Comparison of ENCODE assay signal across 8 mouse cellular contexts in genomic region chr12:17691891-17692321, GRCm38 (mm10). TPM values are rescaled to one million over a fixed set of nuclear protein-coding genes. Genes with fewer than 3 reads are reported as not detected.
DNase-seq lines count a peak whose midpoint lies in the region; ATAC-seq and TF ChIP-seq lines count a peak whose summit lies in the region.

No protein-coding gene starts in this region.

- TF ChIP-seq EP300 in lung, postnatal 0 days (IDR thresholded peaks at IDR 0.05), result no peak

- H3K9ac ChIP-seq in intestine, postnatal 0 days (ENCODE audit: low read depth, low read length), result peak overlapping the region; percentile 66
- peak overlapping the region; percentile 74 for H3K9ac ChIP-seq in lung, postnatal 0 days (replicated peaks; ENCODE audit: low read depth)

- peak; percentile 53 to 61 for DNase-seq in lung, adult 18-20 months
- no peak for DNase-seq in lung, postnatal 25 days (ENCODE audit: low spot score)
- peak; percentile 33 to 55 for DNase-seq in adrenal gland, postnatal 36 days
- peak; percentile 19 for DNase-seq in gastrocnemius, postnatal 25 days
- peak; percentile 39 for DNase-seq in lung, postnatal 0 days (ENCODE audit: low spot score)
- peak; percentile 18 for DNase-seq in right cerebral cortex, postnatal 4 days
- DNase-seq in layer of hippocampus, adult 11-12 months (ENCODE audit: low spot score), result no peak

- WGBS in intestine, postnatal 0 days, result under 1% methylated on average over 23 of the region's 23 CpGs
- under 1% methylated on average over 23 of the region's 23 CpGs for WGBS in lung, postnatal 0 days

- H3K27ac ChIP-seq in intestine, postnatal 0 days (ENCODE audit: low read depth, low read length), result peak overlapping the region; percentile 50
- H3K27ac ChIP-seq in lung, postnatal 0 days (ENCODE audit: low read length), result peak overlapping the region; percentile 81

- peak overlapping the region; percentile 96 for H3K4me2 ChIP-seq in intestine, postnatal 0 days (replicated peaks; ENCODE audit: low read depth)
- H3K4me2 ChIP-seq in lung, postnatal 0 days (replicated peaks; ENCODE audit: low read depth, low read length), result peak overlapping the region; percentile 88

- H3K4me1 ChIP-seq in intestine, postnatal 0 days (replicated peaks; ENCODE audit: control insufficient read depth, insufficient read depth, low read length), result peaks cover 8% of the 10 kb centered on the region; the same call in 1 of the 2 replicates
- peaks cover 20% of the 10 kb centered on the region; the same call in 1 of the 2 replicates for H3K4me1 ChIP-seq in lung, postnatal 0 days (ENCODE audit: insufficient read depth, low read depth, low read length)

- no peak for TF ChIP-seq CTCF in intestine, postnatal 0 days (IDR thresholded peaks at IDR 0.05; ENCODE audit: low read depth)
- no peak for TF ChIP-seq CTCF in lung, postnatal 0 days (IDR thresholded peaks at IDR 0.05)

- no peak for ATAC-seq in intestine, postnatal 0 days
- no peak for ATAC-seq in lung, postnatal 0 days

- H3K27me3 ChIP-seq in intestine, postnatal 0 days (replicated peaks; ENCODE audit: control insufficient read depth, insufficient read depth, low read length), result no peaks in the 10 kb centered on the region
- no peaks in the 10 kb centered on the region for H3K27me3 ChIP-seq in lung, postnatal 0 days (replicated peaks; ENCODE audit: insufficient read depth, low read length)

- H3K36me3 ChIP-seq in intestine, postnatal 0 days (ENCODE audit: control insufficient read depth, insufficient read depth), result no peaks in the 10 kb centered on the region
- no peaks in the 10 kb centered on the region for H3K36me3 ChIP-seq in lung, postnatal 0 days (ENCODE audit: insufficient read depth, low read length)

- peak overlapping the region; percentile 85 for H3K4me3 ChIP-seq in intestine, postnatal 0 days (ENCODE audit: low read depth, low read length)
- H3K4me3 ChIP-seq in lung, postnatal 0 days (ENCODE audit: low read depth, low read length), result peak overlapping the region; percentile 96

- no peaks in the 10 kb centered on the region for H3K9me3 ChIP-seq in intestine, postnatal 0 days (ENCODE audit: control insufficient read depth)
- H3K9me3 ChIP-seq in lung, postnatal 0 days (ENCODE audit: low read length), result no peaks in the 10 kb centered on the region

RNA-seq across cellular contexts. Expression of gene Hpcal1, which starts 1.2 kb away (rescaled TPM):
- 10 to 100 TPM; 17.1 to 19.1 TPM for total RNA-seq in adrenal gland, postnatal 36 days (2021)
- 1 to 10 TPM; 6.4 to 8.0 TPM for total RNA-seq in gastrocnemius, postnatal 25 days (2021)
- polyA plus RNA-seq in intestine, postnatal 0 days (2015; fragmentation: Nextera tagmentation; extraction: Ambion mirVana), result 32.3 and 35.4 TPM in 2 replicates
- polyA plus RNA-seq in lung, postnatal 0 days (2015; fragmentation: Nextera tagmentation; extraction: Ambion mirVana), result 127 and 145 TPM in 2 replicates

Comparison
In these comparisons a context has a peak if more than half of its experiments do, and no peak if none do; other contexts are left out.
1. DNase-seq: peak in lung, adult 18-20 months (2 of 2), adrenal gland, postnatal 36 days (2 of 2), gastrocnemius, postnatal 25 days (single experiment), lung, postnatal 0 days (single experiment) and right cerebral cortex, postnatal 4 days (single experiment); none in lung, postnatal 25 days (single experiment) and layer of hippocampus, adult 11-12 months (single experiment).